Mouse (Mus musculus): ENCODE data around the gene Pbx1.
"Not testable (repeated sequence)": the region's sequence is repeated elsewhere in the genome, so short reads cannot be mapped to it uniquely, and the experiment has no call there.

Pbx1 gene

GRCm38 (mm10) chr1:168432232-168432280 lies at the start of gene Pbx1:
Gene Pbx1, minus strand, starts transcription at chr1:168432270.
- in situ Hi-C loops (cut with MboI; ENCODE audit: low pct_unique_long_range_greater_than_20kb in 1 of 2, low sequenced_read_pairs in 2 of 2, unreplicated experiment in 1 of 2): not testable (repeated sequence)

GRCm38 (mm10) chr1:168479626-168480025 lies 47.6 kb upstream of the Pbx1 start:
- in situ Hi-C loops (cut with MboI; ENCODE audit: low pct_unique_long_range_greater_than_20kb in 1 of 2, low sequenced_read_pairs in 2 of 2, unreplicated experiment in 1 of 2): no loop called here

- in situ Hi-C loops (cut with MboI; ENCODE audit: low pct_unique_long_range_greater_than_20kb in 1 of 2, low sequenced_read_pairs in 2 of 2, unreplicated experiment in 1 of 2): no loop called here
Observed at GRCm38 (mm10) chr1:168478829-168479228, 46.8 kb upstream of the Pbx1 start.

- in situ Hi-C loops (cut with MboI; ENCODE audit: low pct_unique_long_range_greater_than_20kb in 1 of 2, low sequenced_read_pairs in 2 of 2, unreplicated experiment in 1 of 2): no loop called here
Observed at GRCm38 (mm10) chr1:168476917-168477316, 44.8 kb upstream of the Pbx1 start.

- in situ Hi-C loops (cut with MboI; ENCODE audit: low pct_unique_long_range_greater_than_20kb in 1 of 2, low sequenced_read_pairs in 2 of 2, unreplicated experiment in 1 of 2): no loop called here
Observed at GRCm38 (mm10) chr1:168476216-168476897, 44.3 kb upstream of the Pbx1 start.

- in situ Hi-C loops (cut with MboI; ENCODE audit: low pct_unique_long_range_greater_than_20kb in 1 of 2, low sequenced_read_pairs in 2 of 2, unreplicated experiment in 1 of 2): no loop called here
Observed at GRCm38 (mm10) chr1:168475579-168476208, 43.6 kb upstream of the Pbx1 start.

- in situ Hi-C loops (cut with MboI; ENCODE audit: low pct_unique_long_range_greater_than_20kb in 1 of 2, low sequenced_read_pairs in 2 of 2, unreplicated experiment in 1 of 2): no loop called here
Observed at GRCm38 (mm10) chr1:168473255-168474069, 41.4 kb upstream of the Pbx1 start.

GRCm38 (mm10) chr1:168472545-168473254 lies 40.6 kb upstream of the Pbx1 start:
- in situ Hi-C loops (cut with MboI; ENCODE audit: low pct_unique_long_range_greater_than_20kb in 1 of 2, low sequenced_read_pairs in 2 of 2, unreplicated experiment in 1 of 2): no loop called here

GRCm38 (mm10) chr1:168459426-168459825 lies 27.4 kb upstream of the Pbx1 start:
- in situ Hi-C loops (cut with MboI; ENCODE audit: low pct_unique_long_range_greater_than_20kb in 1 of 2, low sequenced_read_pairs in 2 of 2, unreplicated experiment in 1 of 2): no loop called here

GRCm38 (mm10) chr1:168457191-168457747 lies 25.2 kb upstream of the Pbx1 start:
- in situ Hi-C loops (cut with MboI; ENCODE audit: low pct_unique_long_range_greater_than_20kb in 1 of 2, low sequenced_read_pairs in 2 of 2, unreplicated experiment in 1 of 2): no loop called here

- in situ Hi-C loops (cut with MboI; ENCODE audit: low pct_unique_long_range_greater_than_20kb in 1 of 2, low sequenced_read_pairs in 2 of 2, unreplicated experiment in 1 of 2): no loop called here
Observed at GRCm38 (mm10) chr1:168455178-168455577, 23.1 kb upstream of the Pbx1 start.

GRCm38 (mm10) chr1:168433671-168434070 lies 1.6 kb upstream of the Pbx1 start:
- in situ Hi-C loops (cut with MboI; ENCODE audit: low pct_unique_long_range_greater_than_20kb in 1 of 2, low sequenced_read_pairs in 2 of 2, unreplicated experiment in 1 of 2): no loop called here

- in situ Hi-C loops (cut with MboI; ENCODE audit: low pct_unique_long_range_greater_than_20kb in 1 of 2, low sequenced_read_pairs in 2 of 2, unreplicated experiment in 1 of 2): no loop called here
Observed at GRCm38 (mm10) chr1:168432281-168432725, 233 bp upstream of the Pbx1 start.

- in situ Hi-C loops (cut with MboI; ENCODE audit: low pct_unique_long_range_greater_than_20kb in 1 of 2, low sequenced_read_pairs in 2 of 2, unreplicated experiment in 1 of 2): no loop called here
Observed at GRCm38 (mm10) chr1:168431711-168432231, 299 bp downstream of the Pbx1 start.

GRCm38 (mm10) chr1:168430868-168431710 lies 981 bp downstream of the Pbx1 start:
- in situ Hi-C loops (cut with MboI; ENCODE audit: low pct_unique_long_range_greater_than_20kb in 1 of 2, low sequenced_read_pairs in 2 of 2, unreplicated experiment in 1 of 2): no loop called here

- in situ Hi-C loops (cut with MboI; ENCODE audit: low pct_unique_long_range_greater_than_20kb in 1 of 2, low sequenced_read_pairs in 2 of 2, unreplicated experiment in 1 of 2): no loop called here
Observed at GRCm38 (mm10) chr1:168429856-168430644, 2.0 kb downstream of the Pbx1 start.

- in situ Hi-C loops (cut with MboI; ENCODE audit: low pct_unique_long_range_greater_than_20kb in 1 of 2, low sequenced_read_pairs in 2 of 2, unreplicated experiment in 1 of 2): no loop called here
Observed at GRCm38 (mm10) chr1:168429406-168429805, 2.7 kb downstream of the Pbx1 start.
